Mouse (Mus musculus): ENCODE data around the gene Snrpd2. TPM values are rescaled to one million over a fixed set of nuclear protein-coding genes. Genes with fewer than 3 reads are reported as not detected.
A peak's percentile ranks its signal among the peaks of the same experiment; 100 is the strongest.

Snrpd2 gene
- 109 and 112 TPM in 2 replicates for polyA plus RNA-seq (2015; fragmentation: Nextera tagmentation; extraction: Ambion mirVana)

DNA sequence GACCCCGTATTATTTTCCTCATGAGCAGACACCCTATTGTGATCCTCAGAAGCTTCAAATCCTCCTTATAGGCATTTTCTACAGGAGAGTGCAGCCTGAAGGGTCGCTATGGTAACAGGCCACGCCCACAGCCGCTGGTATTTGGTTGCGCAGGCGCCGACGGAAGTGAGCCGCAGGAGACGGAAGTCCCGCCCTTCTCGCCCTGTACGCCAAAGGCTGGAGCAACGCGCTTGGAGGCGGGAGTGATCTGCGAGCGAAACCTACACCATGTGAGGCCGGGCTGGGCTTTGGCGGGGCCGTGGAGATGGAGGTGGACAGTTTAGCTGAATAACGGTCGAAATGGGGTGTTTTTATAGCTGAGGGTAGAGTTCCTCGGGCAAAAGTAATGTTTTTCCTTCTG, at the start of gene Snrpd2:
Gene Snrpd2, plus strand, starts transcription at position 97 of the 400 bp plus-strand sequence.
- Histone ChIP-seq H3K4me1 (peaks cover 25% of the 10 kb centered on the region), H3K9ac (peak within 1 kb of the TSS; percentile 71), H3K27ac (peak within 1 kb of the TSS; percentile 87), H3K4me2 (peak within 1 kb of the TSS; percentile 76), H3K27me3 (replicated peaks) (no peaks in the 10 kb centered on the region), H3K4me3 (peak within 1 kb of the TSS; percentile 54), H3K36me3 (replicated peaks) (peaks cover 18% of the 10 kb centered on the region; the same call in 1 of the 2 replicates), H3K9me3 (no peaks in the 10 kb centered on the region)
- peak; percentile 91 for ATAC-seq (replicated peaks)
- under 1% methylated on average over 24 of the region's 24 CpGs for WGBS

DNA sequence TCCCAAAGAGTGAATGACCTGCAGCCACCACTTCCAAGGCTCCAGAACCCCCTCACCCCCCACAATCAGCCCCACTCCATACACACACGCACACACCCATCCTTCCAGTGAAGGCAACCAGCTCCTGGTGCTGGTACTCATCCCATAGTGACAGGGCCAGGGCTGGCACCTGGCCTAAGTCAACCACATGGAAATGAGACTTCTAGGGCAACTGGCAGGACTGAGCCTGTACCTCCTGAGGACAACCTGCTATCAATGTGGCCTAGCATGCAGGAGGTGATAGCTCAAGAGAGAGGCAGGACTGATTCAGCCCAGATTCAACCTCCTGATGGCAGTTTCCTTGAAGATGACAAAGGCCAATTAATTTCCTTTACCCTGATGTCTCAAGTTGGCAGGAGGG, 49.2 kb upstream of the Snrpd2 start:
- 92% methylated on average over 1 of the region's 1 CpGs for WGBS
- Histone ChIP-seq H3K9me3 (no peaks in the 10 kb centered on the region), H3K4me3 (no peak overlapping the region), H3K27ac (no peak overlapping the region), H3K36me3 (replicated peaks) (no peaks in the 10 kb centered on the region), H3K27me3 (replicated peaks) (no peaks in the 10 kb centered on the region), H3K4me1 (peaks cover 12% of the 10 kb centered on the region), H3K9ac (no peak overlapping the region), H3K4me2 (no peak overlapping the region)
- no peak for ATAC-seq (replicated peaks)

DNA sequence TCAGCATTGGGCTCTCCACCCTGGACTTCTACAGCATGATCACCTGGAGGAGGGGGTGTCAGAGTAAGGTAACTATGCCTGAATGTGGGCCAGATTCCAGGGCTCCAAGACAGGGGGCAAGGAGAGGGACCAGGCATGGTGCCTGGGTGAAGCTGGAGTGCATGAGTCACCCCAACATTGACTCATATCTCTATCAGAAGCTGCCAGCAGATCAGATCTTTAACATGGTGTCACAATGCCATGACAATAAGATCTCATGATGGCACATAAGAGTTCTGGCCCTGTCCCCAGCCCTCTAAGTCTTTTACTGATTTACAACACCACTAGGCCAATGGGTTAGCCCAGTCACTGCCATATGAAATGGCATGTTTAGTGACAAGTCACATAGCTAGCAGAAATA, 45.8 kb upstream of the Snrpd2 start:
- H3K27me3 ChIP-seq (replicated peaks), result no peaks in the 10 kb centered on the region
- H3K4me2 ChIP-seq, result no peak overlapping the region
- no peaks in the 10 kb centered on the region for H3K9me3 ChIP-seq
- no peak for ATAC-seq (replicated peaks)
- H3K27ac ChIP-seq, result no peak overlapping the region
- H3K4me1 ChIP-seq, result no peaks in the 10 kb centered on the region
- no peak overlapping the region for H3K4me3 ChIP-seq
- H3K9ac ChIP-seq, result no peak overlapping the region
- H3K36me3 ChIP-seq (replicated peaks), result no peaks in the 10 kb centered on the region

DNA sequence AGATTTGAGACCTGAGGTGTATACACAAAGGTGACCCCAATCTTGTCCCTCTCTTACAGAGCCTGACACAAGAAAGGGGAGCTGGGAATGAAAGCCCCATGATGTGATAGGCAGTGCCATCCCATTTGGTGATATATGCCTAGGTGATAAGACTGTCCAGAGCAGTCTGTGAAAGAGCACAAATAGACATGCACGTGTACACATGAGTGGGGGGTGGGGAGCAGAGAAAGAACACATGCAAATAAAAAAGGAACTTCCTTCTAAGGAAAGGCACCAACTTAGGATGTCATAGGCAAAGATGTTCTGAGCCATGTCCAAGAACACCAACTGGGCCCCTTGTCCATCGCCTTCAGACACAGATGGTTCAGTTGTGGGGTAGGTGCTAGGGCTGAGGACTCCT, 45.0 kb upstream of the Snrpd2 start:
- Histone ChIP-seq H3K36me3 (replicated peaks) (no peaks in the 10 kb centered on the region), H3K27ac (no peak overlapping the region), H3K4me1 (no peaks in the 10 kb centered on the region), H3K4me2 (no peak overlapping the region), H3K9me3 (no peaks in the 10 kb centered on the region), H3K4me3 (no peak overlapping the region), H3K27me3 (replicated peaks) (no peaks in the 10 kb centered on the region), H3K9ac (no peak overlapping the region)
- ATAC-seq (replicated peaks), result no peak
- WGBS, result 80% methylated on average over 2 of the region's 2 CpGs

DNA sequence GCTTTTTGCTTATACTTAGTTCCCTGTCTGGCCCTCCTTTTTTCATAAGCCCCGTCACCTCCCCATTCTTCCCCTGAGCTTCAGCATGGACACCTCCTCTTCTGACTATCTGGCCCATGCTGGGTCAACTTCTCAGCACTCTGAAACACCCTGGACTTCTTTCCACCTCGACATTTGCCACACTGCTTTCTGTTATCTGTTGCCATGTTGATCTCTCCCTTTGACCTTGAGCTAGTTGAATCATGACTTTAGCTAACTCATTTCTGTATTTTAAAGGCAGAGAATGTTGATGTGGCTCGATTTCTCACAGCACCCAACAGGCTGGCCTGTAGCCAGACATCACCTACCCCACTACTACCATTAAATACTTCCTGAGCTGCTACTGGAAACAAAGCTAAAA, 42.1 kb upstream of the Snrpd2 start:
- no peaks in the 10 kb centered on the region for H3K36me3 ChIP-seq (replicated peaks)
- H3K27ac ChIP-seq, result no peak overlapping the region
- no peak overlapping the region for H3K4me2 ChIP-seq
- H3K4me1 ChIP-seq, result no peaks in the 10 kb centered on the region
- H3K9ac ChIP-seq, result no peak overlapping the region
- no peaks in the 10 kb centered on the region for H3K9me3 ChIP-seq
- ATAC-seq (replicated peaks), result no peak
- 59% methylated on average over 3 of the region's 3 CpGs for WGBS
- no peaks in the 10 kb centered on the region for H3K27me3 ChIP-seq (replicated peaks)
- no peak overlapping the region for H3K4me3 ChIP-seq

DNA sequence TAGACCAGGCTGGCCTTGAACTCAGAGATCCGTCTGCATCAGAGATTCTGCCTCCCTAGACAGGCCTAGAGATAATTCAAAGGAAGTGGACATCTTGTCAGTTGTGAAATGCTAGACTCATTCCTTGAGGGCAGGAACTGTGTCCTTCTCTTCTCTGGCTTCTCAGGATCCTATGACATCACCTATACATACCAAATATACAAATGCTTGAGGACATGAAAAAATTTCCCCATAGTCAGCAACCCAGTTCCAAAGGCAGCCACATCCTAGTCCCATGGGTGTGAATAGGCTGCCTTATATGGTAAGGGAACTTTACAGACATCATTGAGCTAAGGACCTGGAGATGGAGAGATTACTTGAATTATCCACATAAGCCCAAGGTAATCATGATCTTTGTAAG, 40.0 kb upstream of the Snrpd2 start:
- no peaks in the 10 kb centered on the region for H3K36me3 ChIP-seq (replicated peaks)
- H3K4me2 ChIP-seq, result no peak overlapping the region
- H3K9ac ChIP-seq, result no peak overlapping the region
- H3K9me3 ChIP-seq, result no peaks in the 10 kb centered on the region
- no peak overlapping the region for H3K4me3 ChIP-seq
- 97% methylated on average over 1 of the region's 1 CpGs for WGBS
- H3K27ac ChIP-seq, result no peak overlapping the region
- H3K4me1 ChIP-seq, result no peaks in the 10 kb centered on the region
- H3K27me3 ChIP-seq (replicated peaks), result no peaks in the 10 kb centered on the region
- ATAC-seq (replicated peaks), result no peak

DNA sequence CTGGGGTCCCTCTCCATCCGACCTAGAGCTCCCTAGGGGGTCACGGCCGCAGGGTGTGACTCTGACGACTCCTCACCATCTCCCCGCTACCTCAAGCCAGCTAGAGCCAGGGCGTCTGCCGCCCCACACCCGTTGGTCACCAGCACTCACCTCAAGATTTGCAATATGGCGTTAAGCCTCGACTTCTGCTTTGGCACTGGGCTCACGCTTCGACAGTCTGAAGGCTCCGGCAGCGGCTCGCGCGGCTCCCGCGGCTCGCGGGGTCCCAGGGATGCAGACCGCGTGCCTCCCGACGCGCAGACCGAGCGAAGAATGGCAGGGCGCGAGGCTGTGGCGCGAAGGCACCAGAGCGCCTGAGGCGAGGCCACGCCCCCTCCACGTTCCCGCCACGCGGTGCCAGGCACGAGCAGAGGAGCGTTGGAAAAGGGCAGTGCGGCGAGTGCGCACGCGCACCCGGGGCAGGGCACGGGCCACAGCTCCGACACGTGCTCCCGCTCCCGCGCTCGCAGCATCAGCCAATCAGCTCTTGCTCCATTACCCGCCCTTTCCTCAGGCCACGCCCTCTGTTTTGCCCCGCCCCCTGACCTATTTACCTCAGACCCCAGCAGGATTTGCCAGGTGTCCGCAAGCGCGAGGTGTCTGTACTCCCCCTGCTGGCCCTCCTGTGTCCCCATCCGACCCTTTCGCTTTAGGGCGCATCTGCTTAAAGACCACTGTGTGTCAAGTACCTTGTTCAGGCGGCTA, 31.3 kb upstream of the Snrpd2 start, which contains the start of gene Gm4969:
Gene Gm4969, minus strand, starts transcription at position 341 of the 744 bp plus-strand sequence.
- H3K4me3 ChIP-seq, result peak within 1 kb of the TSS; percentile 39
- H3K9ac ChIP-seq, result peak within 1 kb of the TSS; percentile 15; the same call in 1 of the 2 replicates
- peak; percentile 63 for ATAC-seq (replicated peaks)
- H3K36me3 ChIP-seq (replicated peaks), result no peaks in the 10 kb centered on the region
- peak within 1 kb of the TSS; percentile 60 for H3K4me2 ChIP-seq
- H3K27ac ChIP-seq, result peak within 1 kb of the TSS; percentile 45
- peaks cover 28% of the 10 kb centered on the region for H3K4me1 ChIP-seq
- no peaks in the 10 kb centered on the region for H3K27me3 ChIP-seq (replicated peaks)
- no peaks in the 10 kb centered on the region for H3K9me3 ChIP-seq
- 18% methylated on average over 62 of the region's 64 CpGs for WGBS

DNA sequence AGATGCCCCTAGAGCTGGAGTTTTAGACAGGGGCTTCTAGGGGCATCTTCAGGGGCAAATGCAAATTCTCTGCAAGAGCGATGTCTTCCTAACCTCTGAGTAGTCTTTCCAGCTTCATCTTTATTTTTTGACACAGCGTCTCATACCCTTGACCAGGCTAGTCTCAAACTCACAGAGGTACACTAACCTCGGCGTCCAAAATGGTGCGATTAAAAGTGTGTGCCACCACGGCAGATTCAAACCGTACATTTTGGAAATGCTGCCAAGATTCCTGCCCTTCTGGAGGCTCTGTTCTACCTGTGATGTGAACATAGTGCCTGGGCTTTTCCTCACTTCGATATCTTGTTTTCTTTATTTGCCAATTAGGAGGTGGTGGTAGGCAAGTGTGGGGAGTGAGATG, 30.4 kb upstream of the Snrpd2 start:
- Histone ChIP-seq H3K9ac (no peak overlapping the region), H3K4me2 (no peak overlapping the region), H3K27ac (no peak overlapping the region), H3K36me3 (replicated peaks) (no peaks in the 10 kb centered on the region), H3K4me3 (no peak overlapping the region), H3K27me3 (replicated peaks) (no peaks in the 10 kb centered on the region), H3K9me3 (no peaks in the 10 kb centered on the region), H3K4me1 (peaks cover 28% of the 10 kb centered on the region)
- ATAC-seq (replicated peaks), result peak; percentile 37
- WGBS, result 93% methylated on average over 8 of the region's 8 CpGs

DNA sequence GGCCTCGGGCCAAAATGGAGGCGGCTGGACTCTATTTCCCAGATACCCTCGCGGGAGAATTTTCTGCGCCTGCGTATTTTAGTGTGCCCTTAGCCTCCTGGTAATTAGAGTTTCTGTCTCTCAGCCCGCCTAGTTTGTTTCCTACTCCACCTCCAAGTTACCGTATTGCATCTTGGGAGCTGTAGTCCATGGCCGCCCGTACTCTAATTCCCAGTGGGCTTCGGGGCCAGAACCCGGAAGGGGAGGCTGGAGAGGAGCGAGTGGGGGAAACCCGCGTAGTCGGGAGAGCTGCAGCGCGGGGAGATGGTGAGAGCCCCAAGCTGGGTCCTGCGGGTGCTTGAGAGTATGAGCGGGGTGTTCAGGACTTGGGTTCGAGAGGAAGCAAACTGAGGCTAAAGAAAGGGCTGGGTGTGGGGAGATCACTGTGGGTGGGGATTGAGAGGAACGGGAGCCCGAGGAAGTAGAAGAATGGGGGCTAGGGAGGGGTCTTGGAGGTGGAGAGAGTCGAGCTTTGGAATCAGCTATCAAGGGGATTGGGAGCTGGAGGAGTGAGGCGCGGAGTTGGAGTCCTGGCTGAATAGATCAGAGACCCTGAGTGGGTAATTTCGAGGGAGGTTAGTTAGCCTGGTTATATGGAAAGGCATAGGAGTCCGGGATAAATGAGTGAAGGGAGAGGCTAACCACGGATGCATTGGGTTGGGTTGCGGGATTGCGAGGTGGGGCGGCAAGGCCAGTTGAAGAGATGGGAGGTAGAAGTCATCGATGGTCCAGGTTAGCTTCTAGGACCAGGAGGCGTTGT, 29.7 kb upstream of the Snrpd2 start, which contains the start of gene Fbxo46:
Gene Fbxo46, plus strand, starts transcription at position 229 of the 799 bp plus-strand sequence.
- peak within 1 kb of the TSS; percentile 68 for H3K4me2 ChIP-seq
- ATAC-seq (replicated peaks), result peak; percentile 93
- H3K36me3 ChIP-seq (replicated peaks), result no peaks in the 10 kb centered on the region
- peak within 1 kb of the TSS; percentile 69 for H3K9ac ChIP-seq
- peak within 1 kb of the TSS; percentile 72 for H3K4me3 ChIP-seq
- WGBS, result 3% methylated on average over 34 of the region's 34 CpGs
- peaks cover 28% of the 10 kb centered on the region for H3K4me1 ChIP-seq
- no peaks in the 10 kb centered on the region for H3K9me3 ChIP-seq
- no peaks in the 10 kb centered on the region for H3K27me3 ChIP-seq (replicated peaks)
- peak within 1 kb of the TSS; percentile 70 for H3K27ac ChIP-seq

DNA sequence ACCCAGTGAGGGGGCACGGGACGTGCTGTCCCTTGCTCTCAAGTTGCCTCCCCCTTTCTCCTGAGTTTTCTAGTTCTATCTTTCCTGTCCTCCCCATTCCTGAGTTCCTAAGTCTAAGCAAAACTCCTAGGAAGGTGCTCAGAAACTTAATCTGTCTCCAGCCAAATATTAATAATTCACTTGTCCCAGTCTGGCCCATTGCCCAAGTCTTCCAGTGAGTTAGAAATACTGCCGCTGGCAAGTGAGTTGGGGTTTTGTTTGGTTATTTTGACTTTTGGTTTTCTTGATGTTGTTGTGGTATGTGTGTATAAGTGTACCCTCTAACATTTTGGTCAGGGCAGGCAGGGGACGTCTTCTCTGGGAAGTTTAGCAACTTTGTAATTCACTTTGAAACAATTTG, 27.8 kb upstream of the Snrpd2 start:
- ATAC-seq (replicated peaks), result no peak
- 96% methylated on average over 4 of the region's 4 CpGs for WGBS
- no peaks in the 10 kb centered on the region for H3K36me3 ChIP-seq (replicated peaks)

DNA sequence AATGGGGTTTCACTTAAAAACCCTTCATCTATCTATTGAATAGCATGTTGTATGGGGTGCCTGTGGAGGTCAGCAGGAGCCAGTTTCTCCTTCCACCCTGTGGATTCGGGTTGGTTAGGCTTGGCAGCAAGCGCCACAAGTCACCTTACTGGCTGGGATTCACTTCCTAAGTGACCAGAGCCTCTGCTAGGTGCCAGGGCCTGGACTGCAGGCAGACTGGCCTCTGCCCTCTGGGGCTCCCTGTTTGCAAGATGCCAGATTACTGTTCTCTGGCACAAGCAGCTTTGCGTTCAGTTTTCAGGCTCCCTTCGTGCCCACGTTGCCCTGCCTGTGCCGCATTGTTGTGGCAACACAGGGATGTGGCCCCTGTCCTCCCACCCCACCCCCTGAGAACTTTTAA, 24.8 kb upstream of the Snrpd2 start:
- ATAC-seq (replicated peaks), result no peak
- Histone ChIP-seq H3K27me3 (replicated peaks) (no peaks in the 10 kb centered on the region), H3K4me3 (no peak overlapping the region), H3K27ac (no peak overlapping the region), H3K4me2 (no peak overlapping the region), H3K9me3 (no peaks in the 10 kb centered on the region), H3K9ac (no peak overlapping the region), H3K36me3 (replicated peaks) (0 out of 2 replicates have a peak, but pooled peaks cover 3% of the 10 kb centered on the region), H3K4me1 (peaks cover 16% of the 10 kb centered on the region)
- 87% methylated on average over 6 of the region's 6 CpGs for WGBS

More for the DNA sequence above, 27.8 kb upstream of the Snrpd2 start:
- no peak overlapping the region for H3K4me3 ChIP-seq
- peaks cover 28% of the 10 kb centered on the region for H3K4me1 ChIP-seq
- H3K9ac ChIP-seq, result no peak overlapping the region
- no peak overlapping the region for H3K27ac ChIP-seq
- no peaks in the 10 kb centered on the region for H3K27me3 ChIP-seq (replicated peaks)
- no peak overlapping the region for H3K4me2 ChIP-seq
- H3K9me3 ChIP-seq, result no peaks in the 10 kb centered on the region

DNA sequence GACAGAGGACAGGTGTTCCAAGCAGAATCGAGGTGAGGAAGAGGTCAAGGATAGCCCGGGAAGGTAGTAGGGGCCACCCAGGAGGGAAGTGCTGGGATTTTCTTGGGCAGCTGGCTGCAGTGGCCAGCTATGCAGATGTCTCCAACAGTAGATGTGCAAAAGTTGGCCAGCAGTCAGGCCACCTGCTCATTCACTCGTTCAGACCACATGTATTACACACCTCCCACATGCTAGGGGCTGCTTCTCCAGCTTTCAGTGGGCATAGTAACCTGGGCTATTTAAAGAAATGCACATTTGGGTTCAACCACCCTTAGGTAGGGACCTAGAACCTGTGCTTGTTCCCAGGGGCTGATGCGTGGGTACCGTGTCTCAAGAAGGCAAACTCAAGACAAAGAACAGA, 21.8 kb upstream of the Snrpd2 start:
- no peaks in the 10 kb centered on the region for H3K9me3 ChIP-seq
- 90% methylated on average over 5 of the region's 5 CpGs for WGBS
- no peaks in the 10 kb centered on the region for H3K27me3 ChIP-seq (replicated peaks)
- H3K4me2 ChIP-seq, result no peak overlapping the region
- no peak overlapping the region for H3K27ac ChIP-seq
- ATAC-seq (replicated peaks), result no peak
- H3K36me3 ChIP-seq (replicated peaks), result 0 out of 2 replicates have a peak, but pooled peaks cover 3% of the 10 kb centered on the region
- peaks cover 20% of the 10 kb centered on the region for H3K4me1 ChIP-seq
- no peak overlapping the region for H3K4me3 ChIP-seq
- H3K9ac ChIP-seq, result no peak overlapping the region
